Mouse (Mus musculus) spleen, postnatal 0 days (tissue): Measurements from ENCODE around the gene Gm8797. TPM values are rescaled to one million over a fixed set of nuclear protein-coding genes. Genes with fewer than 3 reads are reported as not detected.

Source experiments
- polyA plus RNA-seq: library from polyadenylated mRNA; unstranded; fragments of >200 nt; fragmentation: Nextera tagmentation; extraction: Ambion mirVana; gene quantifications from 2 replicates; pipeline ENCODE4 v1.2.1, GENCODE M21; 2015

Gm8797 gene
- polyA plus RNA-seq, result 8.5 and 11.8 TPM in 2 replicates

DNA sequence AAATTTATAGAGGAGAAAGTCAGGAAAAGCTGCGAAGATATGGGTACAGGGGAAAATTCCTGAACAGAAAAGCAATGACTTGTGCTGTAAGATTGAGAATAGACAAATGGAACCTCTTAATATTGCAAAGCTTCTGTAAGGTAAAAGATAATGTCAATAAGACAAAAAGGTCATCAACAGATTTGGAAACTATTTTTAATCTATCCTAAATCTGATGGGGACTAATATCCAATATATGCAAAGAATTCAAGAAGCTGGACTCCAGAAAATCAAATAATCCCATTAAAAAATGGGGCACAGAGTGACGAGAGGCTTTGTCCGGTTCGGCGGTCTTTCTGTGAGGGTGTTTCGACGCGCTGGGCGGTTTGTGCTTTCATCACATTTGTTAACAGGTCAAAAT lies at the start of gene Gm8797:
Gene Gm8797 (plus strand): TSS at position 301 of the 400 bp plus-strand sequence.

